Mouse (Mus musculus) ES-CJ7 (cell line): ENCODE measurements at regions not wholly inside any gene's neighbourhood (a gene's known extent, or its start where the extent isn't known, plus 50 kb on each side); places are given as distances from the start of the nearest gene placed in this dataset.

Experiments used
- DNase-seq: peaks from one replicate; pipeline ENCODE4 v3.0.0; 2011; ENCODE audit warnings: low read depth, low spot score

DNA sequence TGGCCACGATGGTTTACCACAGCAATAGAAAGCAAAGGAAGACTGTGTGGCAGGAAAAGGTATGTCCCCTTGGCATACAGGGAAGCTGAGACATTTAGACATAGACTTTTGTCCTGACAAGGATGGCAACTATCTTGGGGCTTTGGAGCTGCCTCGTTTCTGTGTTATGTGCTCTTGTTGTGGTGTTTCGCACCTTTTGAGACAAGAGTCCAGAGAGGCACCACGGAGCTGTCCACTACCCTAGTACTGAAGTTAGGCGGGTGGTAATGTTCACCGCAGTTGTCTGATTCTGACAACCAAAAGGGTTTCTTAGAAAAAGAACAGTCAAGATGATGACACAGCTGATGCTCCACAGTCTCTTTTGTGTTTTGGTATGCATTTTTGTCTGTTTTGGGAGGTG, 90.9 kb upstream of the Got2 start:
- peak; percentile 44 for DNase-seq

DNA sequence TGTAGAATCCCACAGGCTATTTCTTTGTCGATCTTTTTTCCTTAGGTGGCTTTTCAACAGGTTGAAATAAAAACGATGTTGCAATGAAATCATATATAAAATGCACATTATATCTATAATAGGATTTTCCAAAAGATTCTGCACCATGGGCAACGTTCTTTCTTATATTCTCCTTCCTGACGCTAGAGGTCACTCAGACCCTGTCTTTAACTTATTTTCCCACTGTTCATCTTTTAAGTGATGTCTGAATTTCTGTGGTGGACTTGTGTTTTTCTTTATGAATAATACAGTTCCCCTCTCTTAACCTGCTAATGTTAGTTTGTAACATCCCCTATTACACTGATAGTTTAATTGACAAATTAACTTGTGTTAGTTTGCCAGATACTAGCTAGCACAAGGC, 86.5 kb upstream of the Got2 start:
- no peak for DNase-seq

DNA sequence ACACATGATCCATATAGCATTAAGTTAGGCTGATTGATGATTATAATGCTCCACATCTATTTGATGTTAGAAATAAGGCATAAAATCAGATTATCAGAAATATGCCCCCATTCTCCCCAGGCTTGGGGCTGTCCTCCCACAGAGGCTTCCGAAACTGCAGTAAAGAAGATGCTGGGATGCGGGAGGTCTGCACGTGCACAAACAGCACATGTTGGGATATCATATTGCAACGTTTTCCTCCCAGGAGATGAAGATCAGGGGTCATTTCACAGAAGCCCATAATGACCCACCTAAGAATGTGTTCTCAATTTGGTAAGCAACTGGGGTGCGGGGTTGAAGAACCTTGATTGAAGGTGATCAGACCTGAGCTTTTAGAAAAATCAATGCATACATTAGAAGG, 85.9 kb upstream of the Got2 start:
- DNase-seq = no peak

GRCm38 (mm10) chr8:95973571-95973970, 85.2 kb upstream of the Got2 start:
- no peak for DNase-seq

- no peak for DNase-seq
Measured at GRCm38 (mm10) chr8:95968828-95969227, 80.5 kb upstream of the Got2 start.

- no peak for DNase-seq
Measured at GRCm38 (mm10) chr8:95966430-95966829, 78.1 kb upstream of the Got2 start.

DNA sequence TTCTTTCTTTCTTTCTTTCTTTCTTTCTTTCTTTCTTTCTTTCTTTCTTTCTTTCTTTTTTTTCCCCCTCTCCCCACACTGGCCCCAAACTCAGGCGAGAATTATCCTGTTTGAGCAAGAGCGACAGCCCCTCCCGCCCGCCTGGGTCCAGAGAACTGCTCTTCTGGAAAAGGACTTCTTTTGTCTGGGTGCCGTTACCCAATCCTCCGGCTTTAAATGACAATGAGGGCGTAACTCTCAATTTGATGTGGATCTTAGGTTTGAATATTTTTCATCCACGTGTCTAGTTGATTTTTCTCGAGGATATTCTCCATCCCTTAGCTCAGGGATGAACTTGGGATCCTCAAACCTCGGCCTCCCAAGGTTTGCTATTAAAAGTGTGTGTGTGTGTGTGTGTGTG, 63.9 kb upstream of the Got2 start:
- peak; percentile 68 for DNase-seq

DNA sequence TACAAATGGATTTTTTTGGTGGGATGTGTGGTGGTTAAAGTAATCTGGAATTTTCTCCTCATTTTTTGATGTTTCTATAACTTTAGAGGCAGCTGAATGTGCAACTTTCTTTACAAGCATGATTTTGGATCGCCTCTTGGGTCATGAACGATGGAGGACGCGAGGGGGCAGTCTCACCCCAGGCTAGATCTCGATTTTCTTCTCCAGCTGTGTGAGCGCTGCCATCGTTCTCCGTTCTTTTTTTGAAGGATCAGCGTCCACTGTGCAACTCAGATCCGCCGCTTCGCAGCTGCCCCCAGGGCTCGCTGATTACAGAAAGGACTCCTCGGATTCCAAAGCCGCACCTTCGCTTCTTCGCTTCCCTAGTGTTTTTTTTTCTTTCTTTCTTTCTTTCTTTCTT, 63.4 kb upstream of the Got2 start:
- peak; percentile 86 for DNase-seq
